Mouse (Mus musculus) layer of hippocampus, postnatal 10 days (tissue): ENCODE results near the gene Lama5. TPM values are rescaled to one million over a fixed set of nuclear protein-coding genes. Genes with fewer than 3 reads are reported as not detected.

Source experiments
- DNase-seq, 2 experiments: peaks; one replicate each; pipeline ENCODE4 v3.0.0; 2021; ENCODE audit warnings: low spot score in 2 of 2
- microRNA-seq, 2 experiments: library from miRNA; unstranded; fragments of <30 nt; microRNA quantifications; one replicate each; pipeline ENCODE4 v1.2.0; 2021
- total RNA-seq, 2 experiments: library from RNA; stranded (reverse); gene quantifications; 2 replicates each; pipeline ENCODE4 v1.2.3; 2021

Lama5 gene
- total RNA-seq, 2 experiments from 2014 or later, result 8.1 to 9.6 TPM

GRCm38 (mm10) chr2:180148551-180148950, 77.1 kb downstream of the Lama5 start:
- no peak for DNase-seq

- DNase-seq, result no peak
Observed at GRCm38 (mm10) chr2:180147379-180147778, 78.3 kb downstream of the Lama5 start.

- DNase-seq, result no peak
Observed at GRCm38 (mm10) chr2:180146091-180146490, 79.6 kb downstream of the Lama5 start.

DNA sequence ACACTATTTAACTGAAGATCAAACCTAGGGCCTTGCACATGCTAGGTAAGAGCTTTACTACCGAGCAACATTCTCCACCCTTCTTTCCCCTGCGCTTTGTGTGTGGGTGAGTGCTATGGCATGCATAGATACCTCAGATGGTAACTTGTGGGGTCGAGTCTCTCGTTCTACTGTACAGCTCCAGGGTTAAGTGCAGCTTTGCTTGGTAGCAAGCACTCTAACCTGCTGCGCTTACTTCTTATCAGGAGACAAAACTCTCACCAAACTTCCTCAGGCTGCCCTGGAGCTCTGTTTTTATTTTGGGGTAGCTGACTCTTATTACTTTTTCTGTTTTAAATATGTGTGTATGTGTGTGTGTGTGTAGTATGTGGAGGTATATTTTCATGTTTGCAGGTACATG, 90.2 kb downstream of the Lama5 start:
- no peak for DNase-seq

DNA sequence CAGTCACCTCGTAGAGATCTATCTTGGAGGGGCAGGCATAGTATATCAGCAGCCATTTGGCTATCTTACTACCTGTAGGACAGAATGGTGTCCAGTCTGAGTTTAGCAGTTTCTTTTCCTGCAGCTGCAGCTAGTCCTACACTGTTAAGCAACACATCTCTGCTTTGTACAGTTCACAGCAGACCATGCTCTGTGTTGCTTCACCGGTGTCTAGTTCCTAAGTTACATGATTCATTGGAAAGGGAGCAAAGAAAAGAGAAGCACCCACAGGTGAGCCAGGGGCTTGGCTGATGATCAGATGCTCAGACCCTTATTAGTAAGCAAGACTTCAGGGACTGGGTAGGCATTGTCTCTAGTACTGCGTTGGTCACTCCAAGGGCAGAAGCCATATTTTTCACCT, 91.7 kb downstream of the Lama5 start:
- no peak for DNase-seq

- DNase-seq, result no peak
Observed at GRCm38 (mm10) chr2:180133231-180133630, 92.4 kb downstream of the Lama5 start.

DNA sequence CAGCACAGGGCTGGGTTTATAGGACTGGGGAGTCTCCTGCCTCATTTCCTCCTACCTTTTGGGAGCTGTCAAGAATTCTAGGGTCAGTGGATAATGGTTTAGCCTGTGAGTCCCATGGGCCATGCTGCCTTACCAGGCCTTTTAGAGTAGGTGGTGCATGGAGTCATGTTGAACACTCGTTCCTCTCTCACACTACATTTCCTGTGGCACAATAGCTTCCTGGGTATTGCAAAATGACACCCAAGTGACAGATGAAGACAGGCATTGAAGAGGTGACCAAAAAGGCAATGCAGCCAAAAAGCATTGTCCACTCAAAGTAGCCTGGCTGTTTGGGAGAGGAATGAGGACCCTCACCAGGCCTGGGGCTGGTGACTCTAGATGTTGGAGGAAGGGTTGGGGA, 98.0 kb downstream of the Lama5 start:
- DNase-seq, result no peak

Small RNAs within 50 kb of the gene (microRNA-seq; reads per million reads assigned to microRNA genes)
- gene Mir3091 (0 reads per million in 2 experiments), gene Mir7005 (0 to 0.39 reads per million in 2 experiments)

Other genes with a start within 250 kb of the Lama5 start
- 10 to 100 TPM; 18.7 to 19.0 TPM for gene Taf4, start 249.2 kb downstream of the Lama5 start, total RNA-seq
- gene Lsm14b, start 200.9 kb downstream of the Lama5 start, total RNA-seq, result 100 to 1,000 TPM; 129 to 134 TPM
- 100 to 1,000 TPM; 215 to 226 TPM for gene Psma7, start 183.4 kb downstream of the Lama5 start, total RNA-seq
- 10 to 100 TPM; 38.0 to 40.6 TPM for gene Ss18l1, start 183.3 kb downstream of the Lama5 start, total RNA-seq
- gene Mtg2, start 155.3 kb downstream of the Lama5 start, total RNA-seq, result 10 to 100 TPM; 15.0 to 17.7 TPM
- gene Hrh3, start 121.4 kb downstream of the Lama5 start, total RNA-seq, result 10 to 100 TPM; 15.3 to 16.2 TPM
- 10 to 100 TPM; 53.2 to 54.4 TPM for gene Osbpl2, start 106.6 kb downstream of the Lama5 start, total RNA-seq
- gene Adrm1, start 54.4 kb downstream of the Lama5 start, total RNA-seq, result 100 to 1,000 TPM; 107 to 117 TPM
- gene Rps21, start 31.5 kb upstream of the Lama5 start, total RNA-seq, result 100 to 1,000 TPM; 654 to 715 TPM
- 10 to 100 TPM; 38.6 to 40.1 TPM for gene Cables2, start 47.6 kb upstream of the Lama5 start, total RNA-seq
- not detected for gene Rbbp8nl, start 64.0 kb upstream of the Lama5 start, total RNA-seq
- gene Gata5, start 108.8 kb upstream of the Lama5 start, total RNA-seq, result not detected
- gene Slco4a1, start 230.4 kb upstream of the Lama5 start, total RNA-seq, result 1 to 10 TPM; 1.5 to 2.6 TPM